Mouse (Mus musculus) fat pad, adult 2 months (tissue): ENCODE data around the gene Zfp618.

ENCODE experiments used
- DNase-seq: peaks from one replicate; pipeline ENCODE4 v3.0.0-alpha.2; 2011; ENCODE audit warnings: low read depth, low spot score; ENCODE audit errors: extremely low read depth

Gene Zfp618

DNA sequence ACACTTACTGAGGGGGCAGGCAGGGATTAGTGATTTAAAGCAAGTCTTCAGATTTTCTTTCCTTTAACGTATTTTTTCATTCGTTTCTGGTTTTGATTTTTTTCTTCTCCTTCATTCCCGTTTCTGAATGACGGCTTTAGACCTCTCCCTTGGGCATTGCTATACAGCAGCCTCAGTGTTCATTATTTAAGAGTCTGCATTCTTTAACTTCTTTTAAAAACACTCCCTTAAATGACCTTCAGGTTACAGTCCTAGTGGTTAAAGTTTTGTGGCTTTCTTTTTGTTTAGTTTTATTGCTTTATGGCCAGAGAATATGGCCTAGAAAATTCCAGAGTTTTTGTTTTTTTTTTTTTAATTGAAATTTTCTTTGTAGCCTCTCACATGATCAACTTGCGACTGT lies 64.8 kb downstream of the Zfp618 start:
- no peak for DNase-seq

GRCm38 (mm10) chr4:63031240-63031639 lies 65.9 kb downstream of the Zfp618 start:
- DNase-seq: no peak

- DNase-seq: peak; percentile 65
These were observed 67.2 kb downstream of the Zfp618 start for GRCm38 (mm10) chr4:63032581-63033006.

- no peak for DNase-seq
These were observed 68.4 kb downstream of the Zfp618 start for GRCm38 (mm10) chr4:63033724-63034123.

GRCm38 (mm10) chr4:63035991-63036390 lies 70.6 kb downstream of the Zfp618 start:
- DNase-seq: no peak

DNA sequence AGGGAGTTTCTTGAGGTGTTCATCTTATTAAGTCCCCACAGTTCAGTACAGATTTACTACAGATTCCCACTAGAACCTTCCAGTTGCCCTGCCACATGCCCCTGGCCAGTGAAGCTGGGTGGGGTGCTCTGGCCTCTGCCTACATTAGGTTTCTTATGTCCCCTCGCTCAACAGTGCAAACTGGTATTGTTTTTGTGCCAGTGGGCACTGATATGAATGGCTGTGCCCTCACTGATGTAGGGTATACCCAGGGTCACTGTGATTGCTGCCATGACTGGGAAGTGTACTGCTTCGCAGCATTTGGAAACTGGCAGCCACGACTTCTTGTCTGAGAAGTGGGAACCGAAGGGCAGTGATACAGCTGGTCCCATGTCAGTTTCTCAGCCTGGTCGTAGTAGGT lies 71.4 kb downstream of the Zfp618 start:
- no peak for DNase-seq

GRCm38 (mm10) chr4:63037555-63037954 lies 72.2 kb downstream of the Zfp618 start:
- no peak for DNase-seq

- DNase-seq: no peak
These were observed 72.9 kb downstream of the Zfp618 start for GRCm38 (mm10) chr4:63038265-63038664.

- DNase-seq: no peak
These were observed 73.6 kb downstream of the Zfp618 start for GRCm38 (mm10) chr4:63038937-63039336.

DNA sequence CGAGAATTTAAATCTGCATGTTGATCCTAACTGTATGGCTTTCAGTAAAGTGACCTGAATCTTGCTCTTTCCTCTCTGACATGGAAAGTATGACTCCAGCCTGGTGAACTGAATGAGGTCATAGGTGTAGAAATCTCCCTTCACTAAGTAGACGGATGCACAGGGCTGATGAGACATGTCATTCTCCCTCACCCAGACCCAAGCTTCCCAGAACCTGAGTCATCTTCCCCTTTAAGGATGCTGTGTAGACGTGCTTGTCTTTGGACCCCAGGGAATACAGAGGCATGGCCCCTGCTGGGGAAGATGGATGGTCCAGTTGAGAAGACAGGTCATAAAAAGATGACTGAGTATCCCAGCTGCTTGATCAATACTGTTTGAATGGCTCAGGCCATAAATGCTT lies 83.2 kb downstream of the Zfp618 start:
- no peak for DNase-seq

DNA sequence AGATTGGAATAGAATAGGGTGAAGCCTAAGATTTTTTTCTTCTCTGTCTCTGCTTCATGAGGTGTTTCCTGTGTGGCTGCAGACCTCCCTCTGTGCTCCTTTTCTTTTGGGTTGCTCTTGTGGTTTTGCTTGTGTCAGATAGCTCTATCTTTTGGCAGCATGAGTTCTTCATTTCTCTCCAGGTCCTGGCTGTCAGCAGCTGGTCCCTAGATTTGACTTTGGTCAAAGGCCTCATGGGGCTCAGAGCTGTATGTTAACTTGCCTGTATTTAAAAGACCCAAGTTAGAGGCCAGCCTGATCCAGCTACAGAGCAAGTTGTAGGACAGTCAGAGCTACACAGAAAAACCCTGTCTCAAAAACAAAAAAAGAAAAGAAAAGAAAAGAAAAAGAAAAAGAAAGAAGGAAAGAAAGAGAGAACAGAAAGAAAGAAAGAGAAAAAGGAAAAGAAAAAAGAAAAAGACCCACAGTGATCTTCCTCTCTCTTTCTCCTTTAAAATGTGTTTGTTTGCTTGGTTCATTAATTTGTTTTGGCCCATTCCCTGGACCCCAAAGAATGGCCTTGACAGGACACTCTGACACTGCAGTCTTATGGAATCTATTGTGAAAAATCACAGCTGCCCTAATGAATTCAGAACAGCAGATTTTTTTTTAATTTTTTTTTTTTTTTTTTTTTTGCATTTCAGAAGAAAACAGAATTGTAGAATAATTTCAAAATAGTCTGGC lies 84.4 kb downstream of the Zfp618 start:
- DNase-seq: no peak

DNA sequence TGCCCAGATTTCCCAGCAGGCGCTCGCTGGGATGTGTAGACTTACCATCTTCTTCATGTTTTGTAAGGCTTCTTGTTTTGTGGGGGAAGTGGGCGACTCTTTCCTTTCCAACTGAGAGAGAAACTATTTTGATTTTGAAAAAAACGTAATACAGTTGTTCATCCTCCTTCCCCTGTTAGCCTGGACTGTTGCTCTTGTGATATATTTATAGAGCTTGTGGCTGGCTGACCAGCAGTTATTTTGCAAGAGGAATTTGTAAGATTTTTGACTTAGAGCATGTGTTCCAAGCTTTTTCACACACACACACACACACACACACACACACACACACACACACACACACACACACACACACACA lies 84.9 kb downstream of the Zfp618 start:
- no peak for DNase-seq

- no peak for DNase-seq
These were observed 85.6 kb downstream of the Zfp618 start for GRCm38 (mm10) chr4:63050949-63051348.

- no peak for DNase-seq
These were observed 86.7 kb downstream of the Zfp618 start for GRCm38 (mm10) chr4:63051940-63052661.

DNA sequence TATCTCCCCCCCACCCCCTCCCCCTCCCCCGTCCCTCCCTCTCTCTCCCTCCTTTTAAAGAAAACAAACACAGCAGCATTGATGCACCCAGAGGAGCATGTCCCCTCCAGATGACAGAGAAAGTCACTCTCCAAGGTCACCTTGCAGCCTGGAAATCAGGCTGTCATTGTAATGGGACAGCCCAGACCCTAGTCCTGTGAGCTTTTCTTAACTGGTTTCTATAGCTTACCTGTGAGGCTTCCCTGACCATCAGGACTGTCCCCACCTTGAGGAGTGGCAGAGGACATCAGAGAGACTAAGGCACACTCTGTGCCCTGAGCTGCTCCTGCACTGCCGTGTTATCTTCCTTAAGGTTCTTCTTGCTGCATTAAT lies 87.3 kb downstream of the Zfp618 start:
- DNase-seq: no peak

- no peak for DNase-seq
These were observed 89.9 kb downstream of the Zfp618 start for GRCm38 (mm10) chr4:63055216-63055745.

DNA sequence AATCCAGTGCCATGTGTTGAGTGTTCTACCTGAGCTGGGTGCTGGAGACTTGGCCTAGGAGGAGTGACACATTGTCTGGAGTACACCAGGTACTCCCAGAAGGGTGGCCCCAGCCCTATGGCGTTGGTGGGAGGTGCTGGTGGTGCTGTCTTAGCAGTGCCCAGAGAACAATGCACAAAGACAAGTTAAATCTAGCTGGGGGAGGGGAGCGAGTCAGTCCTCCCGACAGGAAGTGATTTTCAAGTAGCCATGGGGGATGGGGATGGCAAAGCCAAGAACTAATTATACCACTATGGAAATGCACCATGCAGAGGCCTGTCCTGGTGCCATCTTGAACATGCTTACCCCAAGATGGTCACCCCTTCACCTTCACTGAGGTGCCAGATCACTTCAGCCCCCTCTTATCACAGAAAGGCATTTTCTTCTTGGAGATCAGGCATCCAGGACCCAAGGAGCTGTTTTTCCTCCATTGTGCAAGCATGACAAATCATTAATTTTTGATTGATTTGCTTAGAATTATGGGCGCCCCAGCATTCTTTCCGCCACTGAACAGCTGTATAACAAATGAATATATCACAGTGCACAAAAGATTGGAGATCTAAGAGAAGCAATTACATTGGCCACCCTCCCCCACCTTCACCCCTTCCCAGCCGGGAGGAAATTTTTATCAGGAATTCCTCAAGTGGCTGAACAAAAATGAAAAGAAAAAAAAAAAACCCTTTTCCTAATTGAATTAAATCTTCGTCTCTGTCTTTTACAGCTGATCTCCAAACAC lies 91.5 kb downstream of the Zfp618 start:
- DNase-seq: no peak

DNA sequence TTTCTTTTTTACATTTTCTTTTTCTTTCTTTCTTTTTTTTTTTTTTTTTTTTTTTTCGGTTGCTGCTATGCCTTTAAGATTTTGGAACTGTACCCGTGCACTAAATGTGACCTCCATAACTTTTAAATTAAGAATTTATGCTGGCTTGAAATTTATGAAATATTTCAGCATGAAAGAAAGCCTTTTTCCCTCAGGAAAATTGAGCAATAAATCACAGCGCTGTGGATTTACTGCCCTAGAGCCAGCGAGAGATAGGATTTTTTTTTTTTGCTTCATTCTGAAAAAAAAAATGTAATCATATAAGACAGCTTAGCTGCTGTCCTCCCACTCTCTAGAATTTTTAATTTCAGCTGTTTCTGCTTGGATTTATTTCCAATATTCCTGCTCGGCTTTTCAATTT lies 92.2 kb downstream of the Zfp618 start:
- no peak for DNase-seq

- DNase-seq: no peak
These were observed 93.3 kb downstream of the Zfp618 start for GRCm38 (mm10) chr4:63058686-63059085.

DNA sequence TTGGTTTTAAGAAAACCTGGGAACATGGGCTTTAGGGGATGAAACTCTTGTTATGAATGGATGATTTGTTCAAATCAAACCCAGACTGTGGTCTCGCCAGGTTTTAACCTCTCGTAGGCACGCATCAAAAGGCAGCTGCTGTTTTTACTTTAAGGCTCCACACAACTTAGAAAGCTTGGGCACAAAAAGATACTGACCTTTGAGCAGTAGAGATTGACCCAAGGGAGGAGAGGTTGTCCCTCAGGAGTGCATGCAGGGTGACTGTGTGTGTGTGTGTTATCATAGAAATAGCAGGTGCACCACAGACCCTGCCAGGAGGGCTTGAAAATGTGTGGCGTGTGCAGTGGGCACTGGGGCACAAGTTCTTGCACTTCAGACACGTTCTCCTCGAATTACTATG lies 95.0 kb downstream of the Zfp618 start:
- no peak for DNase-seq

DNA sequence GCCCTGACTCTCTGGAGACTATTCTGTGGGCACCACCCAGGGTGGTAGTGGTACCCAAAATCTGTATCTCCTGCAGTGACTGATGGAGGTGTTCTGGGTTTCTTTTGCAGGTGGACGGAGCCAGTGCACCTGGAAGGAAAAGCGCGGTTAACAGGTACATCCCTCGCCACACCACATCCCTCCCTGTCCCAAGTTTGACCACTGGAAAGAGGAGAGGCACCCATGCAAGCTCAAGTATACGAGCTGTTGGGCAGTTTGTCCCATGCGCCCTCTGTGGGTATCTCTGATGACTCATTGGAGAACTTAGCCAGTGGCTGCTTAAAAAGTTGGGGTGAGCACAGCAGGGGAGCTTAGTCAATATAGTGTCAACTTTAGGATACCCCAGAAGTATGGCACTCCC lies 96.0 kb downstream of the Zfp618 start:
- DNase-seq: no peak

GRCm38 (mm10) chr4:63063360-63063759 lies 98.0 kb downstream of the Zfp618 start:
- DNase-seq: no peak
